Mouse (Mus musculus) kidney, embryonic 16.5 days (tissue): ENCODE data around the gene Adk. TPM values are rescaled to one million over a fixed set of nuclear protein-coding genes. Genes with fewer than 3 reads are reported as not detected.

Source experiments
- ATAC-seq: fragments of 200-750 bp; cut with Nextera tagmentation; 2 replicates; pipeline ENCODE4 v1.8.0; 2017; ENCODE audit warnings: moderate TSS enrichment; ENCODE audit not compliant: low FRiP score, low TSS enrichment
- H3K27ac ChIP-seq: fragments of 300-500 bp; sonication (generic); 2 replicates; pipeline ENCODE4 v1.5.1; 2014; ENCODE audit warnings: low read length
- H3K27me3 ChIP-seq: fragments of 300-500 bp; sonication (generic); 2 replicates; pipeline ENCODE4 v1.6.1; 2014; ENCODE audit warnings: low read length, control low read depth, mixed read lengths; ENCODE audit not compliant: insufficient read depth
- H3K36me3 ChIP-seq: fragments of 300-500 bp; sonication (generic); 2 replicates; pipeline ENCODE4 v1.6.1; 2014; ENCODE audit warnings: low read length, control low read depth, mixed read lengths; ENCODE audit not compliant: insufficient read depth
- H3K4me1 ChIP-seq: fragments of 300-500 bp; sonication (generic); 2 replicates; pipeline ENCODE4 v1.6.1; 2014; ENCODE audit warnings: low read length, control low read depth, mixed read lengths; ENCODE audit not compliant: insufficient read depth
- H3K4me2 ChIP-seq: fragments of 300-500 bp; sonication (generic); replicated peaks from 2 replicates; pipeline ENCODE4 v1.6.1; 2014; ENCODE audit warnings: low read depth, low read length
- H3K4me3 ChIP-seq: fragments of 300-500 bp; sonication (generic); 2 replicates; pipeline ENCODE4 v1.5.1; 2014; ENCODE audit warnings: mild to moderate bottlenecking, low read length
- H3K9ac ChIP-seq: fragments of 300-500 bp; sonication (generic); replicated peaks from 2 replicates; pipeline ENCODE4 v1.6.1; 2014; ENCODE audit warnings: low read length
- H3K9me3 ChIP-seq: fragments of 300-500 bp; sonication (generic); 2 replicates; pipeline ENCODE4 v1.6.1; 2016; ENCODE audit warnings: low read length, control low read depth
- WGBS: fragments of 180-500 bp; shearing (Covaris S2); extraction: QIAGEN DNeasy Blood & Tissue Kit; methylation state at CpG from one replicate; pipeline ENCODE4 v1.1.7; 2014; 5-methylcytosine and 5-hydroxymethylcytosine counted together
- polyA plus RNA-seq: library from polyadenylated mRNA; unstranded; fragments of >200 nt; fragmentation: Nextera tagmentation; extraction: Ambion mirVana; gene quantifications from 2 replicates; pipeline ENCODE4 v1.2.1, GENCODE M21; 2015

Adk gene
- polyA plus RNA-seq, 1 experiment from 2014 or later: 167 TPM

DNA sequence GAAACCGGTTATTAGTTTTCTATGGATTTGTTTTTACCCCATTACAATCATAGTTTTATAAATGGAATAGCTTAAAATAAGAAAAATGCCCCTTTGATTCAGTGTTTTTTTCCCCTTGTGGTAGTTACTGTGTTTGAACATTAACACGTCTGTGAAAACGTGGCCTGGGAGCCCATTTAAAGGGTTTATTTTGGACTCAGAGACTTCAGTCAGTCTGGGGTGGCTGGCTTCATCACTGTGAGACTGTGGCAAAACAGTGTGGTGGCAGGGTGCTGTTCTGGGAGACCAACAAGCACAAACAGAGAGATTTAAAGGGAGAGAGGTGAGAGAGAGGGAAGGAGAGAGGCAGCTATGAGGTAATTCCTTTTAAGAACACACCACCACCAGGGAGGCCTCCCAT lies 55.2 kb downstream of the Adk start:
- Histone ChIP-seq H3K27ac (no peak overlapping the region), H3K9ac (no peak overlapping the region), H3K4me3 (no peak overlapping the region), H3K4me2 (no peak overlapping the region), H3K9me3 (no peaks in the 10 kb centered on the region), H3K27me3 (no peaks in the 10 kb centered on the region), H3K36me3 (no peaks in the 10 kb centered on the region), H3K4me1 (no peaks in the 10 kb centered on the region)
- ATAC-seq: no peak
- WGBS: 67% methylated on average over 3 of the region's 3 CpGs

DNA sequence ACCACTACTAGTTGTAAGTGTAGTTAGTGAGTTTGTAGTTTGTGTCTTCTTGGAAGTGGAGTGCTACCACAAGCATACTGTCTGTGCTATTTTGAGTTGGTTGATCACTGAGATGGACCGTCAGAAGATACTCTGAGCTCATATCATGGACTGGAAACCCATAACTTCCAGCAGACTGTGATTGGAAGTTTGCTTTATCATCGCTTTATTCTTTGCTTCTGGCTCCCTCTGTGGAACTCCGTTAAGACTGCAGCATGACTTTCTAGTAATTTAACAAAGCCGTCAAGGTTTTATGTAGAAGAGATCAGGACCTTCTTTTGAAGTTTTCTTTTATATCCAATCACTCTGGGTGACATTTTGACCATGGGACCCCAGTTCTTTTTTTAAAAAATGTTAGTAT lies 58.1 kb downstream of the Adk start:
- Histone ChIP-seq H3K4me2 (no peak overlapping the region), H3K4me3 (no peak overlapping the region), H3K27ac (no peak overlapping the region), H3K9me3 (no peaks in the 10 kb centered on the region), H3K4me1 (no peaks in the 10 kb centered on the region), H3K9ac (no peak overlapping the region), H3K27me3 (no peaks in the 10 kb centered on the region), H3K36me3 (no peaks in the 10 kb centered on the region)
- WGBS: 68% methylated on average over 4 of the region's 4 CpGs
- ATAC-seq: no peak

DNA sequence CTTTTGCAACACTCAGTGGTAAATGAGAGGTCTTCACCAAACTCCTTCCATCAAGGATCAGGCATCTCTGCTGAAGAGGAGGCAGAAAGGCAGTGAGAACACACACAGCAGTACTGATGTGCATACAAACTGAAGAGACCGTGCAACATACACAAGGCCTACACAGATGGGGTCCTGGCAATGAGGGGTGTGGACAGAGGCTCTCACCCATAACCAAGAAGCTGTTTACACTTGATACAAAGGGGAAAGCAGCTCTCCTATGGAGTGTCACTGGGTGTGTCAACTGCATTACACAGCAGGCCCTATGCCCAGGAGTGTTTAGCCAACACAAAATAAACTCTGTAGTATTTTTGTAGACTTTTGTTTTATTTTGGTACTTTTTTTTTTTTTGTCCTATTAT lies 59.1 kb downstream of the Adk start:
- Histone ChIP-seq H3K27me3 (no peaks in the 10 kb centered on the region), H3K9ac (no peak overlapping the region), H3K9me3 (no peaks in the 10 kb centered on the region), H3K4me2 (no peak overlapping the region), H3K4me3 (no peak overlapping the region), H3K27ac (no peak overlapping the region), H3K36me3 (no peaks in the 10 kb centered on the region), H3K4me1 (no peaks in the 10 kb centered on the region)
- ATAC-seq: no peak
- WGBS: 72% methylated on average over 1 of the region's 1 CpGs

DNA sequence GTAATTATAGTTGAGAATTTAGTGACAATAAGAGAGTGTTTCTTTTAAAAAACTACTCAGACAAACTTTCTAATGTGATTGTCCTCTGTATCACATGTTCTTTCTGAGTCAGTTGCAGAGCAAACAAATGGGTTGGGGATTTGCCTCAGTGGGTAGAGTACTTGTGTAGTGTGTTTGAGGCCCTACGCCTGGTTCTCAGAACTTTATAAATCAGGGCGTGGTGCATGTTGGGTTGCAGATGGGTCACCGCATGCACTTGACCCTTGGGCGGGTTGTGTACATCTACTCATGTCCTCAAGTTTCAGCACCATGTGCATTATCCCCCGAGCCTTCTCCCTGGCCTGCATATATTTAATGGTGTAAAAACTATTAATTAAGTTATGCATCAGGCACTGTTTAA lies 59.8 kb downstream of the Adk start:
- WGBS: 53% methylated on average over 5 of the region's 5 CpGs
- Histone ChIP-seq H3K27me3 (no peaks in the 10 kb centered on the region), H3K27ac (no peak overlapping the region), H3K4me2 (no peak overlapping the region), H3K9ac (no peak overlapping the region), H3K9me3 (no peaks in the 10 kb centered on the region), H3K36me3 (no peaks in the 10 kb centered on the region), H3K4me1 (no peaks in the 10 kb centered on the region), H3K4me3 (no peak overlapping the region)
- ATAC-seq: no peak

DNA sequence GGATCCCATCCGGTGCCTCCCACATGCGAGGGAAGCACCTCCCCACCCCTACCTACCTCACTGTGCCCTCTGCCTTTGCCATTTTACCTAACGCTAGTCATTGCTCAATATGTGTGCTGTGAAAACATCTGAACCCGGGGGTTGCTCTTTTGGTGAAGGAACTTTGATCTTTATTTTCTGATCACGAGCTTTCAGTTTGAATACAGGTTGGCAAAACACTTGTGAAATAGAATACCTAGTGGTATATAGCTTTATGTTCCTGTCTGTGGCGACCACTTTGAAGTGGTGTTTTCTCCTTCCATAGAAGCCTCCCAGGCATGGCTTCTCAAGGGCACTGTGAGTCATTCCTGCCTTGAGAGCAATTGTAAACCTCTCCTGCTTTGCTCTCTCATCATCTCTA lies 60.4 kb downstream of the Adk start:
- H3K4me2 ChIP-seq: no peak overlapping the region
- H3K27ac ChIP-seq: no peak overlapping the region
- no peaks in the 10 kb centered on the region for H3K27me3 ChIP-seq
- ATAC-seq: no peak
- no peak overlapping the region for H3K4me3 ChIP-seq
- no peak overlapping the region for H3K9ac ChIP-seq
- H3K9me3 ChIP-seq: no peaks in the 10 kb centered on the region
- H3K4me1 ChIP-seq: no peaks in the 10 kb centered on the region
- WGBS: 56% methylated on average over 6 of the region's 6 CpGs
- H3K36me3 ChIP-seq: no peaks in the 10 kb centered on the region

DNA sequence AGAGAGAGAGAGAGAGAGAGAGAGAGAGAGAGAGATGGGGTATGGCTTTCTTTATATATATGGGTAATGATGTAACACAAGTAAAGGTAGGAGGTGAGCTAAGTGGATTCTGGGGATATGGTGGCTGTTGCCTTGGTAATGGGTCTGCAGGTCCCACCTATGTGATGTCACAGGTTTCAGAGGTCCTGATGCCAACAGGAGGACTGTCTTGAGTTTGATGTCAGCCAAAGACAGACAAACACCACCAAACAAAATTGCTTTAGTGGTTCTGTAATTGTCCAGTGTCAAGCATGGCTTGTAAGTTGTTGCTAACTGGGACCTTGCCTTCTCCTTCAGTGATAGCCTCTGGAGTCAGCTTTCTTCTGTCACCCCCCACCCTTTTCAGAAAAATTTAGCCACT lies 62.0 kb downstream of the Adk start:
- H3K4me2 ChIP-seq: no peak overlapping the region
- no peak overlapping the region for H3K9ac ChIP-seq
- H3K4me1 ChIP-seq: no peaks in the 10 kb centered on the region
- H3K27ac ChIP-seq: no peak overlapping the region
- H3K4me3 ChIP-seq: no peak overlapping the region
- H3K9me3 ChIP-seq: no peaks in the 10 kb centered on the region
- no peaks in the 10 kb centered on the region for H3K27me3 ChIP-seq
- no peaks in the 10 kb centered on the region for H3K36me3 ChIP-seq
- ATAC-seq: no peak

DNA sequence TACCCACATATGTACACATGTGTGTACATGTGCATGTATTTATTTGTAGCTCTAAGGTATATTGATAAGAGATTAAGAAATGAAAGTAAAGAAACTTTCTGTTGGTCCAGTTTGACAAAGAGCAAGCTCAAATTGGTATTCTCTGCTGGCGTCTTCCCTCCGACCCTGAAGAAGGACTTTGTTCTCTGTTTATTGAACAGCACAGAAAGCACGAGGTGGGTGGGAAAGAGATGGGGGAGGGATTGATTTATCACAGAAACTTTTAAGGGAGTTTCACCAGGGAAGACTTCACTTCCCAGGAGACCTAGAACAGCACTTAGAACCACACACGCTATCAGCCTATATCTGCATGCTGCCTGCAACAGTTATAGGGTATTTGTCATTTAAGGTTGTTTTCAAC lies 62.9 kb downstream of the Adk start:
- Histone ChIP-seq H3K27ac (no peak overlapping the region), H3K9ac (no peak overlapping the region), H3K4me3 (no peak overlapping the region), H3K4me1 (no peaks in the 10 kb centered on the region), H3K9me3 (no peaks in the 10 kb centered on the region), H3K36me3 (no peaks in the 10 kb centered on the region), H3K4me2 (no peak overlapping the region), H3K27me3 (no peaks in the 10 kb centered on the region)
- ATAC-seq: no peak
- 35% methylated on average over 4 of the region's 4 CpGs for WGBS

DNA sequence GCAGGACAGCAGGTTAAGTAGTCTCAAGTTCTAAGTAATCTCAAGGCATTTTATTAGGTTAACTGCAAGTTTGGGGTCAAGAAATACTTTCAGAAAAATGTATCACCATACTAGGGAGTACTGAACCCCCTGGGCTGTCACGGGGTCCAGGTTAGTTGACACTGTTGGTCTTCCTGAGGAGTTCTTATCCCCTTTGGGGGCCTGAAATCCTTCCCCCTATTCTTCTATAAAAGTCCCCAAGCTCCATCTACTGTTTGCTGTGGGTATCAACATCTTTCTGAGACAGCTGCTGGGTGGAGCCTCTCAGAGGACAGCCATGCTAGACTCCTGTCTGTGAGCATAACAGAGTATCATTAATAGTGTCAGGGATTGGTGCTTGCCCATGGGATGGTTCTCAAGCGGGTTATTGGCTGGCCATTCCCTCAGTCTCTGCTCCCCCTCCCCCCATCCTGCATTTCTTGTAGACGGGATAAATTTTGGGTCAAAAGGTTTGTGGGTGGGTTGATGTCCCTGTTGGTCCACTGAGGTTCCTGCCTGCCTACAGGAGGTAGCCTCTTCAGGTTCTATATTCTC lies 63.6 kb downstream of the Adk start:
- ATAC-seq: no peak
- no peak overlapping the region for H3K9ac ChIP-seq
- H3K9me3 ChIP-seq: no peaks in the 10 kb centered on the region
- no peak overlapping the region for H3K4me3 ChIP-seq
- H3K4me2 ChIP-seq: no peak overlapping the region
- H3K36me3 ChIP-seq: no peaks in the 10 kb centered on the region
- no peak overlapping the region for H3K27ac ChIP-seq
- WGBS: 61% methylated on average over 3 of the region's 3 CpGs
- no peaks in the 10 kb centered on the region for H3K27me3 ChIP-seq
- H3K4me1 ChIP-seq: no peaks in the 10 kb centered on the region

DNA sequence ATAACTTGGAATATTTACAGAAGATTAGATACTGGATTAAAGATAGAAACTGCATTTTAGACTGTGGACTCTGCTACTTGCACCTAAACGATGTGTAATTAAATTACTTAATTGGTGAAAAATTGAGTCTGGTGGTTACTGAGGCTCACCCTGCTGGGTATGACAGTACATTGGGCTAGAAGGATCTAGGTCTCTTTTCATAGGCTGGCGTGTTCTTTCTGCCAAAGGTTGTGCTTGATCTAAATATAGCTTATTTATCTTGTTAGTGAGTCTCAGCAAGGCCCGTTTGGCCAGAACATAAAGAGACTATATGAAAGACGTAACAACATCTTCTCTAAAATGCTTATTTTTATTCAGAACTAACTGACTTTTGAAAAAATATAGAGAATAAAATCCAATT lies 65.7 kb downstream of the Adk start:
- no peaks in the 10 kb centered on the region for H3K4me1 ChIP-seq
- no peak overlapping the region for H3K9ac ChIP-seq
- no peaks in the 10 kb centered on the region for H3K9me3 ChIP-seq
- no peak overlapping the region for H3K4me2 ChIP-seq
- ATAC-seq: no peak
- no peaks in the 10 kb centered on the region for H3K36me3 ChIP-seq
- no peak overlapping the region for H3K4me3 ChIP-seq
- no peak overlapping the region for H3K27ac ChIP-seq
- WGBS: 75% methylated on average over 4 of the region's 4 CpGs
- H3K27me3 ChIP-seq: no peaks in the 10 kb centered on the region

DNA sequence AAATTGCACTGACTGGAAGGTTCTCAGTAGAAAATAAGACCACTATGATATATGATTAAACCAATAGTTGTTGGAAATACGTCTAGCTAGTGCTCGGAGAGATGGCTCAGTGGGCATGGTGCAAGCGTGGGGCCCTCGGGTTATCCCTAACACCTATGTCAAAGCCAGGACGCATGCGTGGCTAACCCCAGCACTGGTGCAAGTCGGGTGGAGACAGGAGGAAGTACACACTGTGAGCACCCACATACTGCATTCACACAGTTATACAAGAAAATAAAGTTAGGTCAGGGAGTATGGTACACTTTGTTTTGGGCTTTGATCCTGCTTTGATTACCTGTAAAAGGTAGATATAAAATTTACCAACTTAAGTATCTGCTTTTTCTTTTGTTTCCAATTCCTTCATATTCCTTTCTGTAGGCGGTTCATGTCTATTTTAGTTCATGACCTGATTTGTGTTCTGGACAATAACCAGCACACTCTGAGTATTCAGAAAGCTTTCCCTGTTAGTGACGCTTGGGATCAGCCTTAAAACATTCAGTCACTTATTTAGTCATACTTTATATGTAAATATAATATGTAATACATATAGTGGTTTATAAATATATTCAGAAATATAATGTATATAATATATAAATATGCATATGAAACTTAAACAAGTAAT lies 67.4 kb downstream of the Adk start:
- Histone ChIP-seq H3K27ac (no peak overlapping the region), H3K27me3 (no peaks in the 10 kb centered on the region), H3K36me3 (no peaks in the 10 kb centered on the region), H3K9me3 (no peaks in the 10 kb centered on the region), H3K4me3 (no peak overlapping the region), H3K9ac (no peak overlapping the region), H3K4me2 (no peak overlapping the region), H3K4me1 (no peaks in the 10 kb centered on the region)
- no peak for ATAC-seq
- WGBS: 81% methylated on average over 9 of the region's 9 CpGs
